Mouse (Mus musculus): ENCODE results near the gene 1190002N15Rik. TPM values are rescaled to one million over a fixed set of nuclear protein-coding genes. Genes with fewer than 3 reads are reported as not detected.

1190002N15Rik gene
- total and polyA plus RNA-seq, 2 experiments = 10.0 to 21.8 TPM

DNA sequence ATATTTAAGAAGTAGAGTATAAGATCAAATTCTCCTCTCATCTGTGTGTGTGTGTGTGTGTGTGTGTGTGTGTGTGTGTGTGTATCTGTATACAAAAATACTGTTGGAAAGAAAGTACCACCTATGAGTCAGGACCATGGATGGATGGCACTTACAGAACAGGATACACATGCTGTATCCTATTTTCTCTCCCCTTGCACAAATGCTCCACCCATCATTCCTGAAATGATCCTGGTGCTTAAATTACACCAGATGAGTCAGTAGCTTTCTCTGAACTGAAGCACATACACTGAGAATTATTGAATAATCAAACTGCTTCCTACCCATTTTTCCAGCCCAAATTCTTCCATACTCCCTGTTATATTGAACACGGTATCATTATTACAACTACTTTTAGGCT lies 61.9 kb downstream of the 1190002N15Rik start:
- no peaks in the 10 kb centered on the region for H3K27me3 ChIP-seq (ENCODE audit: control insufficient read depth, insufficient read depth, low read length)
- no peak overlapping the region for H3K9ac ChIP-seq (ENCODE audit: low read depth, low read length)
- no peak overlapping the region for H3K4me3 ChIP-seq (ENCODE audit: insufficient read depth, low read depth, low read length)
- no peak overlapping the region for H3K27ac ChIP-seq (replicated peaks; ENCODE audit: insufficient read depth, low read depth, low read length)
- 100% methylated on average over 1 of the region's 1 CpGs for WGBS
- no peaks in the 10 kb centered on the region for H3K36me3 ChIP-seq (ENCODE audit: control insufficient read depth, insufficient read depth, low read length)
- no peak for DNase-seq (ENCODE audit: extremely low read depth, low read depth, low spot score)
- no peaks in the 10 kb centered on the region for H3K79me2 ChIP-seq (ENCODE audit: control insufficient read depth, insufficient read depth, low read length)
- peaks cover 11% of the 10 kb centered on the region for H3K4me1 ChIP-seq (ENCODE audit: control insufficient read depth, insufficient read depth, low read length)
- TF ChIP-seq CTCF (IDR thresholded peaks at IDR 0.05; ENCODE audit: low read depth, low read length) = no peak

GRCm38 (mm10) chr9:94473898-94474297 lies 64.0 kb downstream of the 1190002N15Rik start:
- 30% methylated on average over 7 of the region's 7 CpGs for WGBS
- Histone ChIP-seq H3K36me3 (ENCODE audit: control insufficient read depth, insufficient read depth, low read length) (no peaks in the 10 kb centered on the region), H3K27me3 (ENCODE audit: control insufficient read depth, insufficient read depth, low read length) (no peaks in the 10 kb centered on the region), H3K4me3 (ENCODE audit: insufficient read depth, low read depth, low read length) (no peak overlapping the region), H3K9ac (ENCODE audit: low read depth, low read length) (peak overlapping the region; percentile 40), H3K4me1 (ENCODE audit: control insufficient read depth, insufficient read depth, low read length) (peaks cover 8% of the 10 kb centered on the region), H3K79me2 (ENCODE audit: control insufficient read depth, insufficient read depth, low read length) (no peaks in the 10 kb centered on the region), H3K27ac (replicated peaks; ENCODE audit: insufficient read depth, low read depth, low read length) (no peak overlapping the region)
- DNase-seq (ENCODE audit: extremely low read depth, low read depth, low spot score) = peak; percentile 71
- TF ChIP-seq POLR2A (IDR thresholded peaks at IDR 0.05; ENCODE audit: extremely low read depth, insufficient read depth, low read length) (no peak), CTCF (IDR thresholded peaks at IDR 0.05; ENCODE audit: low read depth, low read length) (no peak)

- H3K4me3 ChIP-seq (ENCODE audit: insufficient read depth, low read depth, low read length) = no peak overlapping the region
- WGBS = 53% methylated on average over 10 of the region's 10 CpGs
- no peak for TF ChIP-seq CTCF (IDR thresholded peaks at IDR 0.05; ENCODE audit: low read depth, low read length)
- no peak for TF ChIP-seq POLR2A (IDR thresholded peaks at IDR 0.05; ENCODE audit: extremely low read depth, insufficient read depth, low read length)
- H3K79me2 ChIP-seq (ENCODE audit: control insufficient read depth, insufficient read depth, low read length) = no peaks in the 10 kb centered on the region
- DNase-seq (ENCODE audit: extremely low read depth, low read depth, low spot score) = peak; percentile 9
- peaks cover 9% of the 10 kb centered on the region for H3K4me1 ChIP-seq (ENCODE audit: control insufficient read depth, insufficient read depth, low read length)
- H3K36me3 ChIP-seq (ENCODE audit: control insufficient read depth, insufficient read depth, low read length) = no peaks in the 10 kb centered on the region
- H3K27ac ChIP-seq (replicated peaks; ENCODE audit: insufficient read depth, low read depth, low read length) = peak overlapping the region; percentile 15; the same call in 1 of the 2 replicates
- H3K27me3 ChIP-seq (ENCODE audit: control insufficient read depth, insufficient read depth, low read length) = no peaks in the 10 kb centered on the region
- peak overlapping the region; percentile 26 for H3K9ac ChIP-seq (ENCODE audit: low read depth, low read length)
Measured at GRCm38 (mm10) chr9:94472963-94473582, 64.8 kb downstream of the 1190002N15Rik start.

GRCm38 (mm10) chr9:94471485-94471884 lies 66.4 kb downstream of the 1190002N15Rik start:
- Histone ChIP-seq H3K9ac (ENCODE audit: low read depth, low read length) (no peak overlapping the region), H3K36me3 (ENCODE audit: control insufficient read depth, insufficient read depth, low read length) (no peaks in the 10 kb centered on the region), H3K4me1 (ENCODE audit: control insufficient read depth, insufficient read depth, low read length) (peaks cover 17% of the 10 kb centered on the region), H3K4me3 (ENCODE audit: insufficient read depth, low read depth, low read length) (no peak overlapping the region), H3K79me2 (ENCODE audit: control insufficient read depth, insufficient read depth, low read length) (no peaks in the 10 kb centered on the region), H3K27me3 (ENCODE audit: control insufficient read depth, insufficient read depth, low read length) (no peaks in the 10 kb centered on the region), H3K27ac (replicated peaks; ENCODE audit: insufficient read depth, low read depth, low read length) (peak overlapping the region; percentile 57)
- DNase-seq (ENCODE audit: extremely low read depth, low read depth, low spot score) = peak; percentile 90
- no peak for TF ChIP-seq CTCF (IDR thresholded peaks at IDR 0.05; ENCODE audit: low read depth, low read length)
- TF ChIP-seq POLR2A (IDR thresholded peaks at IDR 0.05; ENCODE audit: extremely low read depth, insufficient read depth, low read length) = no peak
- 9% methylated on average over 2 of the region's 2 CpGs for WGBS

Other genes with a start within 250 kb of the 1190002N15Rik start
- gene Slc9a9, start 131.8 kb upstream of the 1190002N15Rik start, total RNA-seq (2014; rRNA removed) = 5.9 and 6.0 TPM in 2 replicates
- gene Slc9a9, start 131.8 kb upstream of the 1190002N15Rik start, polyA plus RNA-seq (2012; rRNA removed) = 1.1 and 1.7 TPM in 2 replicates